11 mouse cellular contexts compared by ENCODE assay signal in genomic region chr19:7276796-7277195, GRCm38 (mm10). TPM values are rescaled to one million over a fixed set of nuclear protein-coding genes. Genes with fewer than 3 reads are reported as not detected.
DNase-seq lines count a peak whose midpoint lies in the region; ATAC-seq lines count a peak whose summit lies in the region.
"Had no signal": no experiment of that assay in that cellular context is flagged by ENCODE, and none has a peak within 500 bp of the region (broad histone marks: within the 10 kb centered on the region; RNA-seq: fewer than 3 reads in every experiment).

No protein-coding gene starts in this region.

- no peak overlapping the region for H3K4me2 ChIP-seq in embryonic facial prominence, embryonic 12.5 days (replicated peaks)
- no peak overlapping the region for H3K4me2 ChIP-seq in hindbrain, embryonic 12.5 days (replicated peaks)
- H3K4me2 ChIP-seq in midbrain, embryonic 16.5 days (ENCODE audit: low read length) = no peak overlapping the region

- H3K4me3 ChIP-seq in embryonic facial prominence, embryonic 12.5 days = no peak overlapping the region
- no peak overlapping the region for H3K4me3 ChIP-seq in hindbrain, embryonic 12.5 days
- H3K4me3 ChIP-seq in midbrain, embryonic 16.5 days (ENCODE audit: low read depth, low read length) = no peak overlapping the region

- H3K27ac ChIP-seq in embryonic facial prominence, embryonic 12.5 days = 0 out of 2 replicates have a peak overlapping the region, but pooled peaks have one; percentile 54
- peak overlapping the region; percentile 79 for H3K27ac ChIP-seq in hindbrain, embryonic 12.5 days
- peak overlapping the region; percentile 80 for H3K27ac ChIP-seq in midbrain, embryonic 16.5 days (ENCODE audit: low read length)

- H3K27me3 ChIP-seq in embryonic facial prominence, embryonic 12.5 days = no peaks in the 10 kb centered on the region
- no peaks in the 10 kb centered on the region for H3K27me3 ChIP-seq in hindbrain, embryonic 12.5 days
- H3K27me3 ChIP-seq in midbrain, embryonic 16.5 days (ENCODE audit: control insufficient read depth, insufficient read depth, low read depth, low read length) = no peaks in the 10 kb centered on the region

- ATAC-seq in embryonic facial prominence, embryonic 12.5 days (ENCODE audit: insufficient number of reproducible peaks, insufficient read depth, low FRiP score, low TSS enrichment) = no peak
- no peak for ATAC-seq in hindbrain, embryonic 12.5 days (ENCODE audit: low FRiP score)
- no peak for ATAC-seq in midbrain, embryonic 16.5 days

- H3K9ac ChIP-seq in embryonic facial prominence, embryonic 12.5 days = no peak overlapping the region
- no peak overlapping the region for H3K9ac ChIP-seq in hindbrain, embryonic 12.5 days
- no peak overlapping the region for H3K9ac ChIP-seq in midbrain, embryonic 16.5 days (ENCODE audit: low read depth, low read length)

- 63% methylated on average over 7 of the region's 7 CpGs for WGBS in embryonic facial prominence, embryonic 12.5 days
- 77% methylated on average over 7 of the region's 7 CpGs for WGBS in hindbrain, embryonic 12.5 days
- WGBS in midbrain, embryonic 16.5 days = 65% methylated on average over 7 of the region's 7 CpGs

- peaks cover 87% of the 10 kb centered on the region for H3K36me3 ChIP-seq in embryonic facial prominence, embryonic 12.5 days
- H3K36me3 ChIP-seq in hindbrain, embryonic 12.5 days = peaks cover 82% of the 10 kb centered on the region
- H3K36me3 ChIP-seq in midbrain, embryonic 16.5 days (ENCODE audit: control insufficient read depth, insufficient read depth, low read length) = peaks cover 26% of the 10 kb centered on the region

- no peaks in the 10 kb centered on the region for H3K9me3 ChIP-seq in embryonic facial prominence, embryonic 12.5 days
- H3K9me3 ChIP-seq in hindbrain, embryonic 12.5 days (replicated peaks) = no peaks in the 10 kb centered on the region
- no peaks in the 10 kb centered on the region for H3K9me3 ChIP-seq in midbrain, embryonic 16.5 days (replicated peaks; ENCODE audit: control insufficient read depth, low read length, poor library complexity, severe bottlenecking)

- H3K4me1 ChIP-seq in embryonic facial prominence, embryonic 12.5 days = peaks cover 21% of the 10 kb centered on the region
- peaks cover 55% of the 10 kb centered on the region for H3K4me1 ChIP-seq in hindbrain, embryonic 12.5 days
- peaks cover 10% of the 10 kb centered on the region for H3K4me1 ChIP-seq in midbrain, embryonic 16.5 days (ENCODE audit: control insufficient read depth, insufficient read depth, low read length)

- peak; percentile 62 to 66 for DNase-seq in cerebellum, postnatal 10 days
- no peak for DNase-seq in cerebellum, postnatal 36 days
- no peak for DNase-seq in layer of hippocampus, adult 9-10 months (ENCODE audit: low spot score)
- DNase-seq in Muller cell, postnatal 12 days (ENCODE audit: inconsistent ontology term) = no peak
- no peak for DNase-seq in kidney, adult 8-10 months
- DNase-seq: cerebellum, adult 2 months; heart, adult 18-20 months; kidney, postnatal 25 days had no signal

RNA-seq across cellular contexts. Expression of gene Rcor2, which starts 9.7 kb away (rescaled TPM):
- 40.8 and 43.5 TPM in 2 replicates for polyA plus RNA-seq in embryonic facial prominence, embryonic 12.5 days (2016; fragmentation: Nextera tagmentation; extraction: Ambion mirVana)
- 62.5 and 66.6 TPM in 2 replicates for polyA plus RNA-seq in hindbrain, embryonic 12.5 days (2016; fragmentation: Nextera tagmentation; extraction: Ambion mirVana)
- 17.9 and 20.1 TPM in 2 replicates for polyA plus RNA-seq in midbrain, embryonic 16.5 days (2015; fragmentation: Nextera tagmentation; extraction: Ambion mirVana)

RNA-seq across cellular contexts. Expression of gene Naa40, which starts 35.8 kb away (rescaled TPM):
- polyA plus RNA-seq in embryonic facial prominence, embryonic 12.5 days (2016; fragmentation: Nextera tagmentation; extraction: Ambion mirVana) = 71.8 and 72.2 TPM in 2 replicates
- polyA plus RNA-seq in hindbrain, embryonic 12.5 days (2016; fragmentation: Nextera tagmentation; extraction: Ambion mirVana) = 75.9 and 77.6 TPM in 2 replicates
- polyA plus RNA-seq in midbrain, embryonic 16.5 days (2015; fragmentation: Nextera tagmentation; extraction: Ambion mirVana) = 68.1 and 69.6 TPM in 2 replicates

RNA-seq across cellular contexts. Expression of gene Cox8a, which starts 59.4 kb away (rescaled TPM):
- 824 and 858 TPM in 2 replicates for polyA plus RNA-seq in embryonic facial prominence, embryonic 12.5 days (2016; fragmentation: Nextera tagmentation; extraction: Ambion mirVana)
- polyA plus RNA-seq in hindbrain, embryonic 12.5 days (2016; fragmentation: Nextera tagmentation; extraction: Ambion mirVana) = 715 and 817 TPM in 2 replicates
- 837 and 884 TPM in 2 replicates for polyA plus RNA-seq in midbrain, embryonic 16.5 days (2015; fragmentation: Nextera tagmentation; extraction: Ambion mirVana)

Comparison
In these comparisons a context has a peak if more than half of its experiments do, and no peak if none do; other contexts are left out.
1. DNase-seq: peak in cerebellum, postnatal 10 days (2 of 2); none in cerebellum, postnatal 36 days (0 of 2), layer of hippocampus, adult 9-10 months (single experiment), Muller cell, postnatal 12 days (single experiment) and kidney, adult 8-10 months (0 of 2).
2. Peak in every context shown above with its lines, with median percentiles within 50 percentile points of each other: H3K27ac ChIP-seq.